Mouse (Mus musculus): ENCODE results near the gene Pld4. TPM values are rescaled to one million over a fixed set of nuclear protein-coding genes. Genes with fewer than 3 reads are reported as not detected.

Gene Pld4
- total and polyA plus RNA-seq, 3 experiments, result 112 to 226 (median 149) TPM

- Histone ChIP-seq H3K4me2 (ENCODE audit: insufficient read depth, low read depth, poor library complexity, severe bottlenecking) (no peak overlapping the region), H3K4me1 (ENCODE audit: control insufficient read depth in 1 of 2, insufficient read depth in 2 of 2) (peaks cover 2 to 3% of the 10 kb centered on the region in 2 experiments; a peak in 3 of 4 replicates), H3K27me3 (replicated peaks) (peaks cover 43% of the 10 kb centered on the region), H3K36me3 (replicated peaks in 1 of 2; ENCODE audit: control insufficient read depth in 1 of 2, insufficient read depth in 1 of 2, low read length in 1 of 2) (peaks cover 4 to 8% of the 10 kb centered on the region in 2 experiments), H3K9me3 (replicated peaks; ENCODE audit: low read length) (no peaks in the 10 kb centered on the region), H3K27ac (ENCODE audit: insufficient read depth, low read depth) (no peak overlapping the region), H3K9ac (ENCODE audit: insufficient read depth, low read depth) (no peak overlapping the region), H3K79me2 (replicated peaks; ENCODE audit: control insufficient read depth, extremely low read depth, insufficient read depth, poor library complexity, severe bottlenecking) (no peaks in the 10 kb centered on the region), H3K4me3 (replicated peaks in 1 of 3; ENCODE audit: low read depth in 2 of 3, low read length in 2 of 3, poor library complexity in 1 of 3) (no peak overlapping the region)
- TF ChIP-seq ZNF384 (IDR thresholded peaks at IDR 0.05; ENCODE audit: low read depth, low read length) (no peak), SMC3 (IDR thresholded peaks at IDR 0.05; ENCODE audit: low read depth, low read length) (no peak), HCFC1 (IDR thresholded peaks at IDR 0.05; ENCODE audit: low read depth, low read length) (no peak), PAX5 (IDR thresholded peaks at IDR 0.05; ENCODE audit: low read length) (no peak), NRF1 (IDR thresholded peaks at IDR 0.05; ENCODE audit: low read depth, low read length) (no peak), UBTF (IDR thresholded peaks at IDR 0.05; ENCODE audit: low read depth, low read length) (no peak), RAD21 (IDR thresholded peaks at IDR 0.05; ENCODE audit: low read depth, low read length) (no peak), ELF1 (IDR thresholded peaks at IDR 0.05; ENCODE audit: low read depth, low read length) (no peak), USF2 (conservative IDR thresholded peaks at IDR 0.05; ENCODE audit: low read depth, low read length) (no peak), MXI1 (IDR thresholded peaks at IDR 0.05; ENCODE audit: low read depth, low read length) (no peak), JUN (IDR thresholded peaks at IDR 0.05; ENCODE audit: insufficient read depth, low read depth, low read length) (no peak), CHD2 (IDR thresholded peaks at IDR 0.05; ENCODE audit: low read length) (no peak), ETS1 (conservative IDR thresholded peaks at IDR 0.05; ENCODE audit: low read depth, low read length) (no peak), SIN3A (IDR thresholded peaks at IDR 0.05; ENCODE audit: low read length) (no peak)
- no peak for DNase-seq (ENCODE audit: extremely low read depth)
- dilution Hi-C loops (cut with MboI; ENCODE audit: extremely low pct_ligation_motif_present, extremely low pct_unique_long_range_greater_than_20kb, low sequenced_read_pairs), result no loop called here
- in situ Hi-C loops (cut with MboI; ENCODE audit: low pct_ligation_motif_present, low pct_unique_long_range_greater_than_20kb, low sequenced_read_pairs), result no loop called here
Observed at GRCm38 (mm10) chr12:112727801-112728200, 32.7 kb upstream of the Pld4 start.

- H3K9me3 ChIP-seq (replicated peaks; ENCODE audit: low read length), result no peaks in the 10 kb centered on the region
- in situ Hi-C loops (cut with MboI; ENCODE audit: low pct_ligation_motif_present, low pct_unique_long_range_greater_than_20kb, low sequenced_read_pairs), result no loop called here
- dilution Hi-C loops (cut with MboI; ENCODE audit: extremely low pct_ligation_motif_present, extremely low pct_unique_long_range_greater_than_20kb, low sequenced_read_pairs), result no loop called here
- no peak overlapping the region for H3K4me2 ChIP-seq (ENCODE audit: insufficient read depth, low read depth, poor library complexity, severe bottlenecking)
- H3K27ac ChIP-seq (ENCODE audit: insufficient read depth, low read depth), result no peak overlapping the region
- H3K36me3 ChIP-seq (replicated peaks in 1 of 2; ENCODE audit: control insufficient read depth in 1 of 2, insufficient read depth in 1 of 2, low read length in 1 of 2), result peaks cover 10 to 24% of the 10 kb centered on the region in 2 experiments
- TF ChIP-seq JUN (IDR thresholded peaks at IDR 0.05; ENCODE audit: insufficient read depth, low read depth, low read length) (no peak), RAD21 (IDR thresholded peaks at IDR 0.05; ENCODE audit: low read depth, low read length) (no peak), MAX (IDR thresholded peaks at IDR 0.05; ENCODE audit: low read length) (no peak), SIN3A (IDR thresholded peaks at IDR 0.05; ENCODE audit: low read length) (no peak), ZC3H11A (IDR thresholded peaks at IDR 0.05; ENCODE audit: low read depth, low read length) (no peak), TBP (conservative IDR thresholded peaks at IDR 0.05; ENCODE audit: low read depth, low read length) (no peak)
- peaks cover 0 to 12% of the 10 kb centered on the region in 2 experiments; a peak in 2 of 4 replicates for H3K4me1 ChIP-seq (ENCODE audit: control insufficient read depth in 1 of 2, insufficient read depth in 2 of 2)
- no peaks in the 10 kb centered on the region for H3K79me2 ChIP-seq (replicated peaks; ENCODE audit: control insufficient read depth, extremely low read depth, insufficient read depth, poor library complexity, severe bottlenecking)
- DNase-seq (ENCODE audit: extremely low read depth), result no peak
- no peak overlapping the region for H3K9ac ChIP-seq (ENCODE audit: insufficient read depth, low read depth)
- no peak overlapping the region for H3K4me3 ChIP-seq (replicated peaks in 1 of 3; ENCODE audit: low read depth in 2 of 3, low read length in 2 of 3, poor library complexity in 1 of 3)
- H3K27me3 ChIP-seq (replicated peaks), result peaks cover 27% of the 10 kb centered on the region
Observed at GRCm38 (mm10) chr12:112730808-112731207, 29.6 kb upstream of the Pld4 start.
